In genomic region chr11:103181911-103182310, GRCm38 (mm10) we compare ENCODE assay signal across 27 mouse cellular contexts. TPM values are rescaled to one million over a fixed set of nuclear protein-coding genes. Genes with fewer than 3 reads are reported as not detected.
A peak's percentile ranks its signal among the peaks of the same experiment; 100 is the strongest.
DNase-seq lines count a peak whose midpoint lies in the region; ATAC-seq lines count a peak whose summit lies in the region.
"Had no signal": no experiment of that assay in that cellular context is flagged by ENCODE, and none has a peak within 500 bp of the region (broad histone marks: within the 10 kb centered on the region; RNA-seq: fewer than 3 reads in every experiment).

No protein-coding gene starts in this region.

- no peaks in the 10 kb centered on the region for H3K36me3 ChIP-seq in forebrain, embryonic 11.5 days (ENCODE audit: control insufficient read depth, insufficient read depth, low read length)
- no peaks in the 10 kb centered on the region for H3K36me3 ChIP-seq in forebrain, embryonic 10.5 days (replicated peaks)
- no peaks in the 10 kb centered on the region for H3K36me3 ChIP-seq in intestine, embryonic 16.5 days (ENCODE audit: control insufficient read depth, insufficient read depth, low read length)
- H3K36me3 ChIP-seq in kidney, embryonic 15.5 days = no peaks in the 10 kb centered on the region
- H3K36me3 ChIP-seq in liver, embryonic 12.5 days = no peaks in the 10 kb centered on the region
- H3K36me3 ChIP-seq: embryonic facial prominence, embryonic 12.5 days; heart, embryonic 13.5 days; hindbrain, embryonic 12.5 days had no signal

- DNase-seq in forebrain, embryonic 11.5 days (ENCODE audit: low spot score) = peak; percentile 42
- DNase-seq in forebrain, embryonic 10.5 days (ENCODE audit: extremely low spot score, low spot score) = no peak
- DNase-seq in kidney, postnatal 36 days = peak; percentile 87 to 95
- DNase-seq in cerebellum, postnatal 4 days (ENCODE audit: low spot score in 2 of 2) = no peak
- no peak for DNase-seq in thymus, postnatal 10 days (ENCODE audit: low spot score in 2 of 2)
- DNase-seq: adrenal gland, postnatal 25 days; cerebellum, postnatal 14 days; heart, adult 18-20 months; heart, postnatal 14 days; layer of hippocampus, postnatal 36 days; liver, postnatal 0 days; lung, postnatal 10 days; midbrain, embryonic 14.5 days; thymus, adult 18-20 months had no signal

- no peak overlapping the region for H3K27ac ChIP-seq in forebrain, embryonic 11.5 days (ENCODE audit: low read depth, low read length)
- H3K27ac ChIP-seq in forebrain, embryonic 10.5 days = no peak overlapping the region
- H3K27ac ChIP-seq in intestine, embryonic 16.5 days (ENCODE audit: low read length) = no peak overlapping the region; the same call in 1 of the 2 replicates
- H3K27ac ChIP-seq in kidney, embryonic 15.5 days = no peak overlapping the region
- no peak overlapping the region for H3K27ac ChIP-seq in liver, embryonic 12.5 days
- H3K27ac ChIP-seq: embryonic facial prominence, embryonic 12.5 days; forebrain, embryonic 13.5 days; heart, embryonic 13.5 days; hindbrain, embryonic 12.5 days had no signal

- H3K4me3 ChIP-seq in forebrain, embryonic 11.5 days (ENCODE audit: low read depth, low read length) = no peak overlapping the region
- no peak overlapping the region for H3K4me3 ChIP-seq in forebrain, embryonic 10.5 days
- no peak overlapping the region for H3K4me3 ChIP-seq in intestine, embryonic 16.5 days (ENCODE audit: low read length)
- H3K4me3 ChIP-seq in kidney, embryonic 15.5 days (replicated peaks) = no peak overlapping the region
- no peak overlapping the region for H3K4me3 ChIP-seq in liver, embryonic 12.5 days
- H3K4me3 ChIP-seq: embryonic facial prominence, embryonic 12.5 days; forebrain, embryonic 13.5 days; heart, embryonic 13.5 days; hindbrain, embryonic 12.5 days; megakaryocyte, embryonic 14.5 days had no signal

- no peak overlapping the region for H3K9ac ChIP-seq in forebrain, embryonic 11.5 days (ENCODE audit: low read length)
- peak overlapping the region; percentile 6; the same call in 1 of the 2 replicates for H3K9ac ChIP-seq in intestine, embryonic 16.5 days (ENCODE audit: low read depth, low read length)
- no peak overlapping the region for H3K9ac ChIP-seq in kidney, embryonic 15.5 days
- H3K9ac ChIP-seq in liver, embryonic 12.5 days = no peak overlapping the region
- H3K9ac ChIP-seq: embryonic facial prominence, embryonic 12.5 days; forebrain, embryonic 13.5 days; heart, embryonic 13.5 days; hindbrain, embryonic 12.5 days; liver, postnatal 0 days had no signal

- H3K4me1 ChIP-seq in forebrain, embryonic 11.5 days (replicated peaks; ENCODE audit: control insufficient read depth, insufficient read depth, low read length) = no peaks in the 10 kb centered on the region
- H3K4me1 ChIP-seq in forebrain, embryonic 10.5 days = no peaks in the 10 kb centered on the region
- peaks cover 10% of the 10 kb centered on the region for H3K4me1 ChIP-seq in intestine, embryonic 16.5 days (ENCODE audit: control insufficient read depth, insufficient read depth, low read length)
- no peaks in the 10 kb centered on the region for H3K4me1 ChIP-seq in kidney, embryonic 15.5 days
- peaks cover 13% of the 10 kb centered on the region; the same call in 1 of the 2 replicates for H3K4me1 ChIP-seq in liver, embryonic 12.5 days
- H3K4me1 ChIP-seq: embryonic facial prominence, embryonic 12.5 days; forebrain, embryonic 13.5 days; hindbrain, embryonic 12.5 days had no signal

- no peaks in the 10 kb centered on the region for H3K9me3 ChIP-seq in forebrain, embryonic 11.5 days (ENCODE audit: control insufficient read depth, low read length)
- no peaks in the 10 kb centered on the region for H3K9me3 ChIP-seq in forebrain, embryonic 10.5 days
- no peaks in the 10 kb centered on the region for H3K9me3 ChIP-seq in intestine, embryonic 16.5 days (ENCODE audit: control insufficient read depth, low read length)
- no peaks in the 10 kb centered on the region for H3K9me3 ChIP-seq in kidney, embryonic 15.5 days (replicated peaks)
- no peaks in the 10 kb centered on the region for H3K9me3 ChIP-seq in liver, embryonic 12.5 days (replicated peaks)
- H3K9me3 ChIP-seq: embryonic facial prominence, embryonic 12.5 days; forebrain, embryonic 13.5 days; heart, embryonic 13.5 days; hindbrain, embryonic 12.5 days; megakaryocyte, embryonic 14.5 days had no signal

- H3K4me2 ChIP-seq in forebrain, embryonic 11.5 days (ENCODE audit: low read depth, low read length, severe bottlenecking) = no peak overlapping the region
- no peak overlapping the region for H3K4me2 ChIP-seq in intestine, embryonic 16.5 days (ENCODE audit: low read depth, low read length)
- no peak overlapping the region for H3K4me2 ChIP-seq in kidney, embryonic 15.5 days
- no peak overlapping the region for H3K4me2 ChIP-seq in liver, embryonic 12.5 days
- H3K4me2 ChIP-seq: embryonic facial prominence, embryonic 12.5 days; forebrain, embryonic 13.5 days; heart, embryonic 13.5 days; hindbrain, embryonic 12.5 days had no signal

- 90% methylated on average over 3 of the region's 3 CpGs for WGBS in forebrain, embryonic 11.5 days
- WGBS in forebrain, embryonic 10.5 days = 81% methylated on average over 3 of the region's 3 CpGs
- WGBS in intestine, embryonic 16.5 days = 77% methylated on average over 3 of the region's 3 CpGs
- WGBS in kidney, embryonic 15.5 days = 88% methylated on average over 3 of the region's 3 CpGs
- 87% methylated on average over 3 of the region's 3 CpGs for WGBS in liver, embryonic 12.5 days (ENCODE audit: insufficient replicate concordance)

- no peak for ATAC-seq in forebrain, embryonic 11.5 days (replicated peaks; ENCODE audit: low FRiP score)
- peak; percentile 91 for ATAC-seq in intestine, embryonic 16.5 days
- ATAC-seq in kidney, embryonic 15.5 days (replicated peaks; ENCODE audit: low FRiP score) = peak; percentile 41; the same call in 1 of the 2 replicates
- ATAC-seq in liver, embryonic 12.5 days = no peak
- ATAC-seq: forebrain, embryonic 13.5 days; liver, postnatal 0 days had no signal

- H3K27me3 ChIP-seq in forebrain, embryonic 11.5 days (ENCODE audit: control insufficient read depth, insufficient read depth, low read length) = no peaks in the 10 kb centered on the region
- H3K27me3 ChIP-seq in forebrain, embryonic 10.5 days (ENCODE audit: poor library complexity, severe bottlenecking) = peaks cover 49% of the 10 kb centered on the region
- no peaks in the 10 kb centered on the region for H3K27me3 ChIP-seq in intestine, embryonic 16.5 days (replicated peaks; ENCODE audit: control insufficient read depth, insufficient read depth, low read length)
- no peaks in the 10 kb centered on the region for H3K27me3 ChIP-seq in kidney, embryonic 15.5 days
- H3K27me3 ChIP-seq in liver, embryonic 12.5 days (replicated peaks) = no peaks in the 10 kb centered on the region

RNA-seq across cellular contexts. Expression of gene Fmnl1, which starts 11.0 kb away (rescaled TPM):
- 0.76 and 1.8 TPM in 2 replicates for polyA plus RNA-seq in forebrain, embryonic 11.5 days (2014; fragmentation: Nextera tagmentation; extraction: Ambion mirVana)
- polyA plus RNA-seq in forebrain, embryonic 10.5 days (2016; fragmentation: Nextera tagmentation; extraction: Ambion mirVana) = 0.47 and 0.81 TPM in 2 replicates
- polyA plus RNA-seq in intestine, embryonic 16.5 days (2015; fragmentation: Nextera tagmentation; extraction: Ambion mirVana) = 2.2 and 2.3 TPM in 2 replicates
- 2.2 and 3.8 TPM in 2 replicates for polyA plus RNA-seq in kidney, embryonic 15.5 days (2015; fragmentation: Nextera tagmentation; extraction: Ambion mirVana)
- 5.2 and 5.7 TPM in 2 replicates for polyA plus RNA-seq in liver, embryonic 12.5 days (2016; fragmentation: Nextera tagmentation; extraction: Ambion mirVana)

RNA-seq across cellular contexts. Expression of gene 1700023F06Rik, which starts 26.4 kb away (rescaled TPM):
- polyA plus RNA-seq in forebrain, embryonic 11.5 days (2014; fragmentation: Nextera tagmentation; extraction: Ambion mirVana) = 0.23 and 0.32 TPM in 2 replicates
- polyA plus RNA-seq in forebrain, embryonic 10.5 days (2016; fragmentation: Nextera tagmentation; extraction: Ambion mirVana) = 0.21 and 0.32 TPM in 2 replicates
- 0.57 and 0.83 TPM in 2 replicates for polyA plus RNA-seq in intestine, embryonic 16.5 days (2015; fragmentation: Nextera tagmentation; extraction: Ambion mirVana)
- 0.19 and 0.42 TPM in 2 replicates for polyA plus RNA-seq in kidney, embryonic 15.5 days (2015; fragmentation: Nextera tagmentation; extraction: Ambion mirVana)
- polyA plus RNA-seq in liver, embryonic 12.5 days (2016; fragmentation: Nextera tagmentation; extraction: Ambion mirVana) = 0.11 TPM in 1 of 2 replicates, not detected in the other
- polyA plus RNA-seq: heart, embryonic 13.5 days; liver, adult 2 months; neural tube, embryonic 11.5 days had no signal

RNA-seq across cellular contexts. Expression of gene Spata32, which starts 36.3 kb away (rescaled TPM):
- not detected in 2 replicates for polyA plus RNA-seq in forebrain, embryonic 11.5 days (2014; fragmentation: Nextera tagmentation; extraction: Ambion mirVana)
- polyA plus RNA-seq in forebrain, embryonic 10.5 days (2016; fragmentation: Nextera tagmentation; extraction: Ambion mirVana) = not detected in 2 replicates
- polyA plus RNA-seq in intestine, embryonic 16.5 days (2015; fragmentation: Nextera tagmentation; extraction: Ambion mirVana) = not detected in 2 replicates
- not detected in 2 replicates for polyA plus RNA-seq in kidney, embryonic 15.5 days (2015; fragmentation: Nextera tagmentation; extraction: Ambion mirVana)
- not detected in 2 replicates for polyA plus RNA-seq in liver, embryonic 12.5 days (2016; fragmentation: Nextera tagmentation; extraction: Ambion mirVana)
- polyA plus RNA-seq: embryonic facial prominence, embryonic 12.5 days; forebrain, embryonic 13.5 days; heart, embryonic 13.5 days; hindbrain, embryonic 12.5 days; limb, embryonic 11.5 days; liver, adult 2 months; liver, postnatal 0 days; neural tube, embryonic 11.5 days; small intestine, adult 2 months; stomach, embryonic 16.5 days had no signal

RNA-seq across cellular contexts. Expression of gene Hexim2, which starts 49.7 kb away (rescaled TPM):
- 8.7 and 9.2 TPM in 2 replicates for polyA plus RNA-seq in forebrain, embryonic 11.5 days (2014; fragmentation: Nextera tagmentation; extraction: Ambion mirVana)
- 7.2 and 7.6 TPM in 2 replicates for polyA plus RNA-seq in forebrain, embryonic 10.5 days (2016; fragmentation: Nextera tagmentation; extraction: Ambion mirVana)
- polyA plus RNA-seq in intestine, embryonic 16.5 days (2015; fragmentation: Nextera tagmentation; extraction: Ambion mirVana) = 5.8 TPM in 2 replicates
- polyA plus RNA-seq in kidney, embryonic 15.5 days (2015; fragmentation: Nextera tagmentation; extraction: Ambion mirVana) = 9.2 and 10.7 TPM in 2 replicates
- 9.5 and 10.0 TPM in 2 replicates for polyA plus RNA-seq in liver, embryonic 12.5 days (2016; fragmentation: Nextera tagmentation; extraction: Ambion mirVana)

Comparison
In these comparisons a context has a peak if more than half of its experiments do, and no peak if none do; other contexts are left out.
1. DNase-seq: peak in forebrain, embryonic 11.5 days (single experiment) and kidney, postnatal 36 days (2 of 2); none in forebrain, embryonic 10.5 days (single experiment), cerebellum, postnatal 4 days (0 of 2) and thymus, postnatal 10 days (0 of 2).
2. ATAC-seq: peak in intestine, embryonic 16.5 days (single experiment) and kidney, embryonic 15.5 days (single experiment); none in forebrain, embryonic 11.5 days (single experiment) and liver, embryonic 12.5 days (single experiment).